Mouse (Mus musculus): ENCODE measurements around the gene Hbb-bs. TPM values are rescaled to one million over a fixed set of nuclear protein-coding genes. Genes with fewer than 3 reads are reported as not detected.

Hbb-bs gene
- polyA plus RNA-seq (2015; fragmentation: Nextera tagmentation; extraction: Ambion mirVana): 40,231 and 44,289 TPM in 2 replicates

DNA sequence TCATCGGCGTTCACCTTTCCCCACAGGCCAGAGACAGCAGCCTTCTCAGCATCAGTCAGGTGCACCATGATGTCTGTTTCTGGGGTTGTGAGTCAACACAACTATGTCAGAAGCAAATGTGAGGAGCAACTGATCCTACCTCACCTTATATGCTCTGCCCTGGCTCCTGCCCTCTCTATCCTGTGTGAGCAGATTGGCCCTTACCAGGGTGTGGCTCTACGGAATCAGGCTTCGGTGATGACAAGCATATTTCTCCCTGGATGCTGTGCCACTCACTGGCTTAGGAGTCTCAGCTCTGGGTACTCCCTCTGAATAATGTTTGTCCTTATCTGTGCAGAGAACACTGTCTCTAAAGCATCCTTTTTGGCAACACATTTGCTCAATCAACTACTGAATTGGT is at the start of gene Hbb-bs:
Hbb-bs (minus strand) TSS at position 289 of the 400 bp plus-strand sequence.
- no peak for ATAC-seq (replicated peaks; ENCODE audit: insufficient number of reproducible peaks, insufficient read depth, low FRiP score, low read depth)
- no peak within 1 kb of the TSS for H3K4me3 ChIP-seq
- H3K9me3 ChIP-seq (replicated peaks): no peaks in the 10 kb centered on the region
- no peak within 1 kb of the TSS for H3K4me2 ChIP-seq
- H3K27ac ChIP-seq: no peak within 1 kb of the TSS
- 83% methylated on average over 4 of the region's 4 CpGs for WGBS
- H3K4me1 ChIP-seq (replicated peaks): no peaks in the 10 kb centered on the region
- H3K27me3 ChIP-seq: no peaks in the 10 kb centered on the region
- H3K9ac ChIP-seq: no peak within 1 kb of the TSS
- no peaks in the 10 kb centered on the region for H3K36me3 ChIP-seq

DNA sequence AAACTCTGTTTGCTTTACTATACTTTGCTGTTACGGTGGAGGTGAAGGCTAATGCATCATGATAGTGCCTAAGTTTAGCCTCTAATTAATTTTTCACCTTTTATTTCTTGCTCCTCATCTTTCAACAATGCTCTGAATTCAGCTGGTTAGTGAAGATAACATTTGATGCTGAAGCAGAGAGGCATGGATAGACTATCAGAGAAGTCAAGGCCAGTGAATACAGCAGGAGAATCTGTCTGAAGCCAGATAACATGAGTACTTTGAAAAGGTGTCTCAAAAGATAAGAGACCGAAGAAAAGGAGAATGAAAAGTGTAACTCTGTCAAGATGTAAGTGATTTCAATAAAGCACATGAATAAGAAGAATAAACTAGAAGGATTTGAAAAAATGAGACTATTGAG is 49.2 kb upstream of the Hbb-bs start:
- Histone ChIP-seq H3K9ac (no peak overlapping the region), H3K4me3 (no peak overlapping the region), H3K9me3 (replicated peaks) (no peaks in the 10 kb centered on the region), H3K4me2 (no peak overlapping the region), H3K27me3 (no peaks in the 10 kb centered on the region), H3K4me1 (replicated peaks) (no peaks in the 10 kb centered on the region), H3K27ac (no peak overlapping the region), H3K36me3 (no peaks in the 10 kb centered on the region)
- 59% methylated on average over 2 of the region's 2 CpGs for WGBS
- no peak for ATAC-seq (replicated peaks; ENCODE audit: insufficient number of reproducible peaks, insufficient read depth, low FRiP score, low read depth)

DNA sequence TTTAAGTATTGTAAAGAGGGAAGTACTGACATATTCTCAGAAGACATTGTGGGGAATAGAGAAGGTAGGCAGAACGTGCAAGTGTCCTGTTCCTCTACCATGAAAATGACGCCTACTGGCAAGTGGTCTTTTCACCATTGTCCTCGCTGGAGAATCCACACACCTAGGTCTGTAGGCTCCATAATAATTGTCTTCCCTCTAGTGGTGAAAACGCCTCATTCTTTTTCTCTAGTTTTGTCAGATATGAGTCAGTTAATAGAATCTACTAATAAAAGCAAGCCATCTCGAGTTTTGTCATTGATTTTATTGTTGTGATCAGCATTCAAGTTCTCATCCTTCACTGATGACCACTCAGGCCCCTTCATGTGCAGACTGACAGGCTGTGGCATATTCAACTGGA is 46.6 kb upstream of the Hbb-bs start:
- peaks cover 3% of the 10 kb centered on the region; the same call in 1 of the 2 replicates for H3K4me1 ChIP-seq (replicated peaks)
- no peak overlapping the region for H3K9ac ChIP-seq
- no peaks in the 10 kb centered on the region for H3K36me3 ChIP-seq
- no peaks in the 10 kb centered on the region for H3K9me3 ChIP-seq (replicated peaks)
- ATAC-seq (replicated peaks; ENCODE audit: insufficient number of reproducible peaks, insufficient read depth, low FRiP score, low read depth): no peak
- H3K4me2 ChIP-seq: no peak overlapping the region
- WGBS: 41% methylated on average over 5 of the region's 5 CpGs
- no peaks in the 10 kb centered on the region for H3K27me3 ChIP-seq
- no peak overlapping the region for H3K27ac ChIP-seq
- H3K4me3 ChIP-seq: no peak overlapping the region

- H3K27ac ChIP-seq: no peak overlapping the region
- ATAC-seq (replicated peaks; ENCODE audit: insufficient number of reproducible peaks, insufficient read depth, low FRiP score, low read depth): no peak
- H3K9ac ChIP-seq: no peak overlapping the region
- 4% methylated on average over 1 of the region's 1 CpGs for WGBS
- no peak overlapping the region for H3K4me2 ChIP-seq
- no peaks in the 10 kb centered on the region for H3K36me3 ChIP-seq
- H3K9me3 ChIP-seq (replicated peaks): no peaks in the 10 kb centered on the region
- H3K27me3 ChIP-seq: no peaks in the 10 kb centered on the region
- no peak overlapping the region for H3K4me3 ChIP-seq
- peaks cover 3% of the 10 kb centered on the region; the same call in 1 of the 2 replicates for H3K4me1 ChIP-seq (replicated peaks)
Measured at GRCm38 (mm10) chr7:103873064-103873463, 45.2 kb upstream of the Hbb-bs start.

GRCm38 (mm10) chr7:103870667-103871066 is 42.8 kb upstream of the Hbb-bs start:
- no peak overlapping the region for H3K27ac ChIP-seq
- H3K9ac ChIP-seq: no peak overlapping the region
- no peaks in the 10 kb centered on the region for H3K9me3 ChIP-seq (replicated peaks)
- no peaks in the 10 kb centered on the region for H3K27me3 ChIP-seq
- H3K4me1 ChIP-seq (replicated peaks): peaks cover 3% of the 10 kb centered on the region; the same call in 1 of the 2 replicates
- no peaks in the 10 kb centered on the region for H3K36me3 ChIP-seq
- ATAC-seq (replicated peaks; ENCODE audit: insufficient number of reproducible peaks, insufficient read depth, low FRiP score, low read depth): 0 out of 2 replicates have a peak, but pooled peaks have one; percentile 50
- H3K4me3 ChIP-seq: no peak overlapping the region
- no peak overlapping the region for H3K4me2 ChIP-seq

DNA sequence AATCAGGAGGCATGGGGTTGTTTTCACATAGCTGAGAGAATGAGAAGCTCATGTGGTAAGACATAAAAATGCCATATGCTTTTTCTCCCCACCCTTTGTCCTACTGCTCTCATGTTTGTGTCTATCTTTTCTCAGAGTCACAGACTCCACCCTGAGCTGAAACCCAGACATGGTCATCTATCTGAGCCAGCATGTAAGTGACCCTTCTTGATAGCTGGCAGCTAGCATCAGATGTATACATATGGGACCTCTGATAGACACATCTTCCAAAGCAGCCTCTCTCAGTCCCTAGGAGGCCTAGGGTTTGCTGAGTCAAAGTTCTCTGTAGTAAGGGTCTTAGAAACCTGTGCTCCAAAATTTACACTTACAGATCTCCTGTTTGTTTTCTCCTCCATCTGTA is 37.8 kb upstream of the Hbb-bs start:
- Histone ChIP-seq H3K4me3 (no peak overlapping the region), H3K9ac (no peak overlapping the region), H3K27ac (no peak overlapping the region), H3K36me3 (no peaks in the 10 kb centered on the region), H3K4me2 (no peak overlapping the region), H3K4me1 (replicated peaks) (peaks cover 3% of the 10 kb centered on the region; the same call in 1 of the 2 replicates), H3K9me3 (replicated peaks) (no peaks in the 10 kb centered on the region), H3K27me3 (no peaks in the 10 kb centered on the region)
- ATAC-seq (replicated peaks; ENCODE audit: insufficient number of reproducible peaks, insufficient read depth, low FRiP score, low read depth): no peak

DNA sequence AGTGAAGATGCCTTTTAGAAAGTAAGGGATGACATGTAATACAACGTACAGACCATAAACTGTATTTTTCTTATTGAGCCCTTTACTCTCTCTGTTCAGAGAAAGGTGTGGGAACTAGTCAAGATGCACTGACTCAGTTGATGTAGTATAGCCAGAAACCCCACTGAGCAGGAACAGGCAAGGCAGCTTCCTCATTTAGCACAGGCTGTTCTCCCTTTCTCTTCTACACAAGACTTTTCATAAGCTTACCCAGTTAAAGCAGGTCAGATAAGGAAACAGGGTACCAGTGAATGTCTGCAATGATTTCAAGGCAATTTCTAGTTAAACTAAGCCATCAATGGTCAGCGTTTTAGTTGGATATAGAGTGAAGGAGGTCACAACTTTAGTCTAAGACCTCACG is 33.6 kb upstream of the Hbb-bs start:
- Histone ChIP-seq H3K4me1 (replicated peaks) (no peaks in the 10 kb centered on the region), H3K4me2 (no peak overlapping the region), H3K4me3 (no peak overlapping the region), H3K9me3 (replicated peaks) (no peaks in the 10 kb centered on the region), H3K36me3 (no peaks in the 10 kb centered on the region), H3K27ac (no peak overlapping the region), H3K9ac (no peak overlapping the region), H3K27me3 (no peaks in the 10 kb centered on the region)
- 80% methylated on average over 3 of the region's 3 CpGs for WGBS
- no peak for ATAC-seq (replicated peaks; ENCODE audit: insufficient number of reproducible peaks, insufficient read depth, low FRiP score, low read depth)

DNA sequence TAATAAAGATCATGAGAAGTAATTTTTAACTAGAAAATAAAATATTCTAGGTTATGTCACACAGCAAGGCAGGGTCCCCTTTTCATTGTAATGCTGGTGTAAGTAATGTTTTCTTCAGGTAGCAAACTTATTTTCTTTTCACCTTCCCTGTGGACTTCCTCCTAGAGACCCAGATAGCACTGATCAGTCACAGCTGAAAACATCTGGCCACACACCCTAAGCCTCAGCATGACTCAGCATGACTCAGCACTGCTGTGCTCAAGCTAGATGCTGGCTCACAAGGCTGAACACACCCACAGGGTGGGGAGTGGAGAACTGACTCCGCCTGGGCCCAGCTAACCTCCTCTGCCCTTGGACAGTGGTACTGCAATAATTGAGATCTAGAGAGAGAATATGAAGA is 33.0 kb upstream of the Hbb-bs start:
- Histone ChIP-seq H3K9me3 (replicated peaks) (no peaks in the 10 kb centered on the region), H3K4me3 (no peak overlapping the region), H3K27me3 (no peaks in the 10 kb centered on the region), H3K4me2 (no peak overlapping the region), H3K27ac (no peak overlapping the region), H3K9ac (no peak overlapping the region), H3K36me3 (no peaks in the 10 kb centered on the region), H3K4me1 (replicated peaks) (no peaks in the 10 kb centered on the region)
- peak; percentile 84; the same call in 1 of the 2 replicates for ATAC-seq (replicated peaks; ENCODE audit: insufficient number of reproducible peaks, insufficient read depth, low FRiP score, low read depth)
- WGBS: 31% methylated on average over 1 of the region's 1 CpGs

DNA sequence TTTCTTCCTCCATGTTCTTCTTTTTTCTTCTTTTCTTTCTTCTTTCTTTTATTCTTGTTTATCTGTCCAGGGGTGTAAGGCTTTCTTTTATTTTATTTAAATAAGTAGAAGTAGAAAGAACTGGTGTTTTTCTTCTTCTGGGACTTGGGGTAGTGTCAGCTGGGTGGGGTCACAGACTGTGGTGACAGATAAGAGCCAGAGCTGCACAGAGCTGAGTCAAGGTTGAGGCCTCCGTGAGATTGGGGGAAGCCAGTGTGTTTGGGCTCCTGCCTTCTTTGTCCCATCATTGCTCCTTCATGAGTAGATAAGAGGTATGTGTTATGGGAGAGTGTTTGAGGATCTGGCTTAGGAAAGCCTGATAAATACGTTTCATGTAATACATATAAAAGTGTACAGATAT is 31.2 kb upstream of the Hbb-bs start:
- 14% methylated on average over 2 of the region's 2 CpGs for WGBS
- ATAC-seq (replicated peaks; ENCODE audit: insufficient number of reproducible peaks, insufficient read depth, low FRiP score, low read depth): no peak; the same call in 1 of the 2 replicates
- H3K4me3 ChIP-seq: no peak overlapping the region

DNA sequence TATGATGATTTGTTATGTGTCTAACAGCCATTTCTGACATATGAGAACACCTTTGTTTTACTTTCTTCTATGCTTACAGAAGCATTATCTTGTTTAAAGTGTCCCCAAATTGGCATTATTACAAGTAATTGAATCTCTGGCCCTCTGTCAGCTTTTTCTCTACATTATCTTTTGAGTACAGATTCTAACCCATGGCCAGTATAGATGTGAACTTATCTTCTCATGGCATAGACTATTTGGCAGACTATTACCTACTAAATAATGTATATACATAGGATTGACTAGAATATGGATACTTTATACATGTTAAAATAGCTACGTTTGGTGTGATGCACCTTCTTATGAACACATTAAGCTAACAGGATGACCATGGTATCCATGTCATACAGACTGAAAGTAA is 26.8 kb upstream of the Hbb-bs start:
- no peaks in the 10 kb centered on the region for H3K9me3 ChIP-seq (replicated peaks)
- no peak for ATAC-seq (replicated peaks; ENCODE audit: insufficient number of reproducible peaks, insufficient read depth, low FRiP score, low read depth)
- 51% methylated on average over 1 of the region's 1 CpGs for WGBS
- H3K4me2 ChIP-seq: no peak overlapping the region
- no peaks in the 10 kb centered on the region for H3K27me3 ChIP-seq
- no peak overlapping the region for H3K9ac ChIP-seq
- H3K4me1 ChIP-seq (replicated peaks): no peaks in the 10 kb centered on the region
- H3K4me3 ChIP-seq: no peak overlapping the region
- H3K36me3 ChIP-seq: no peaks in the 10 kb centered on the region
- H3K27ac ChIP-seq: no peak overlapping the region

More for the DNA sequence above, 31.2 kb upstream of the Hbb-bs start:
- Histone ChIP-seq H3K36me3 (no peaks in the 10 kb centered on the region), H3K9ac (no peak overlapping the region), H3K4me1 (replicated peaks) (no peaks in the 10 kb centered on the region), H3K4me2 (no peak overlapping the region), H3K27ac (no peak overlapping the region), H3K9me3 (replicated peaks) (no peaks in the 10 kb centered on the region), H3K27me3 (no peaks in the 10 kb centered on the region)

DNA sequence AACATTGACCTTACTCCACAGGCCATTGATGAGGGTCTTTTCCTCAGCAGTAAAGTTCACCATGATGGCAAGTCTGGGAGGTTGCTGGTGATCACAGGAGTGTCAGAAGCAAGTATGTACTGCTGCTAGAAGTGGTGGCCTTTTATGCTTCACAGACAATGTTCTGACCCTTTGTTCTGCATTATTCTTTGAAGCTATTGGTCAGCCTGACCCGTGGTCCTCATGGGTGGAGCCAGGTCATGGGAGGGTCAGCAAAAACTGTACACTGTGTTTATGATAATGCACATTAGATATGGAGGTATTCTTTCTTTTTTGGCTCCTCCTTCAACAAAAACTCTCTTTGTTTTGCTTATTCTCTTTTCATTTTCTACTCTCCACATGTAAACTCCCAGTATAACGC is 25.2 kb upstream of the Hbb-bs start, which contains the start of gene Hbb-y:
Hbb-y (minus strand) TSS at position 127 of the 400 bp plus-strand sequence.
- H3K4me1 ChIP-seq (replicated peaks): no peaks in the 10 kb centered on the region
- no peak within 1 kb of the TSS for H3K4me2 ChIP-seq
- no peak within 1 kb of the TSS for H3K27ac ChIP-seq
- no peaks in the 10 kb centered on the region for H3K9me3 ChIP-seq (replicated peaks)
- H3K4me3 ChIP-seq: no peak within 1 kb of the TSS
- H3K27me3 ChIP-seq: no peaks in the 10 kb centered on the region
- WGBS: 57% methylated on average over 2 of the region's 2 CpGs
- no peak for ATAC-seq (replicated peaks; ENCODE audit: insufficient number of reproducible peaks, insufficient read depth, low FRiP score, low read depth)
- no peak within 1 kb of the TSS for H3K9ac ChIP-seq
- no peaks in the 10 kb centered on the region for H3K36me3 ChIP-seq

GRCm38 (mm10) chr7:103844525-103845325 is 16.8 kb upstream of the Hbb-bs start:
- Histone ChIP-seq H3K9ac (no peak overlapping the region), H3K27me3 (no peaks in the 10 kb centered on the region), H3K4me1 (replicated peaks) (no peaks in the 10 kb centered on the region), H3K27ac (no peak overlapping the region), H3K36me3 (no peaks in the 10 kb centered on the region), H3K9me3 (replicated peaks) (no peaks in the 10 kb centered on the region), H3K4me2 (no peak overlapping the region), H3K4me3 (no peak overlapping the region)
- no peak for ATAC-seq (replicated peaks; ENCODE audit: insufficient number of reproducible peaks, insufficient read depth, low FRiP score, low read depth)
- 37% methylated on average over 1 of the region's 2 CpGs for WGBS

All from heart, embryonic 15.5 days (tissue).